Mouse (Mus musculus) MEL (cell line): ENCODE measurements around the gene Chchd4. TPM values are rescaled to one million over a fixed set of nuclear protein-coding genes. Genes with fewer than 3 reads are reported as not detected.

Experiments
- DNase-seq: peaks from one replicate; pipeline ENCODE4 v3.0.0; 2011; ENCODE audit warnings: low read depth, low spot score
- H3K27ac ChIP-seq: 2 replicates; pipeline ENCODE4 v1.5.1; 2012; ENCODE audit warnings: low read depth, mild to moderate bottlenecking, control low read depth, low read length, moderate library complexity; ENCODE audit not compliant: control insufficient read depth
- H3K27me3 ChIP-seq, 2 experiments: fragments of 150-350 bp in 1 of 2; sonication (generic) in 1 of 2; 2 replicates each; pipeline ENCODE4 v1.6.1; 2012; ENCODE audit warnings: low read length in 2 of 2, mild to moderate bottlenecking in 2 of 2, improper control_type of control experiment in 1 of 2, moderate library complexity in 1 of 2; ENCODE audit not compliant: insufficient read depth in 2 of 2, control insufficient read depth in 1 of 2
- H3K36me3 ChIP-seq, 2 experiments: 2 replicates each; pipeline ENCODE4 v1.6.1; 2012 to 2014; ENCODE audit warnings: low read length in 2 of 2, improper control_type of control experiment in 1 of 2, inconsistent platforms in 1 of 2, mild to moderate bottlenecking in 1 of 2; ENCODE audit not compliant: insufficient read depth in 2 of 2, control insufficient read depth in 1 of 2
- H3K4me1 ChIP-seq, 2 experiments: fragments of 150-350 bp in 1 of 2; sonication (generic) in 1 of 2; 2 replicates each; pipeline ENCODE4 v1.6.1; 2012; ENCODE audit warnings: low read length in 2 of 2, improper control_type of control experiment in 1 of 2, mild to moderate bottlenecking in 1 of 2; ENCODE audit not compliant: insufficient read depth in 2 of 2, control insufficient read depth in 1 of 2
- H3K4me3 ChIP-seq, 2 experiments: fragments of 150-350 bp in 1 of 2; sonication (generic) in 1 of 2; 2 replicates each; pipeline ENCODE4 v1.5.1; 2012; ENCODE audit warnings: low read depth in 2 of 2, low read length in 2 of 2, mild to moderate bottlenecking in 2 of 2, moderate library complexity in 2 of 2, control low read depth in 1 of 2, improper control_type of control experiment in 1 of 2; ENCODE audit not compliant: control insufficient read depth in 1 of 2, insufficient read depth in 1 of 2
- H3K79me2 ChIP-seq: 2 replicates; pipeline ENCODE4 v1.6.1; 2012; ENCODE audit warnings: mild to moderate bottlenecking, low read length, moderate library complexity; ENCODE audit not compliant: control insufficient read depth, poor library complexity, insufficient read depth
- H3K9ac ChIP-seq: 2 replicates; pipeline ENCODE4 v1.6.1; 2012; ENCODE audit warnings: low read depth, mild to moderate bottlenecking, control low read depth, low read length, moderate library complexity; ENCODE audit not compliant: control insufficient read depth, poor library complexity, severe bottlenecking
- H3K9me3 ChIP-seq: fragments of 150-350 bp; sonication (generic); replicated peaks from 2 replicates; pipeline ENCODE4 v1.6.1; 2012; ENCODE audit warnings: mild to moderate bottlenecking, low read length, improper control_type of control experiment, moderate library complexity; ENCODE audit not compliant: insufficient read depth
- BHLHE40 ChIP-seq: IDR thresholded peaks from 2 replicates; pipeline ENCODE4 v1.6.1; 2012; ENCODE audit warnings: low read depth, mild to moderate bottlenecking, inconsistent platforms, low read length, improper control_type of control experiment, borderline replicate concordance
- CHD2 ChIP-seq: IDR thresholded peaks from 2 replicates; pipeline ENCODE4 v1.6.1; 2011; ENCODE audit warnings: low read length, improper control_type of control experiment
- ELF1 ChIP-seq: IDR thresholded peaks from 2 replicates; pipeline ENCODE4 v1.6.1; 2014; ENCODE audit warnings: low read depth, mild to moderate bottlenecking, inconsistent platforms, low read length, improper control_type of control experiment, moderate library complexity
- ETS1 ChIP-seq: IDR thresholded peaks from 2 replicates; pipeline ENCODE4 v1.6.1; 2012; ENCODE audit warnings: low read depth, mild to moderate bottlenecking, inconsistent platforms, low read length, improper control_type of control experiment, moderate library complexity
- GATA1 ChIP-seq: IDR thresholded peaks from 2 replicates; pipeline ENCODE4 v1.6.1; 2011; ENCODE audit warnings: low read depth, low read length, improper control_type of control experiment
- JUND ChIP-seq: IDR thresholded peaks from 2 replicates; pipeline ENCODE4 v1.6.1; 2011; ENCODE audit warnings: low read depth, mild to moderate bottlenecking, improper control_type of control experiment, low read length
- KAT2A ChIP-seq: conservative IDR thresholded peaks from 2 replicates; pipeline ENCODE4 v1.6.1; 2012; ENCODE audit warnings: low read depth, low read length, improper control_type of control experiment, inconsistent platforms
- MEF2A ChIP-seq: IDR thresholded peaks from 2 replicates; pipeline ENCODE4 v1.6.1; 2014; ENCODE audit warnings: low read depth, mild to moderate bottlenecking, inconsistent platforms, low read length, improper control_type of control experiment; ENCODE audit not compliant: poor library complexity, insufficient replicate concordance, severe bottlenecking; ENCODE audit errors: extremely low read depth
- NRF1 ChIP-seq: IDR thresholded peaks from 2 replicates; pipeline ENCODE4 v1.6.1; 2014; ENCODE audit warnings: low read depth, mild to moderate bottlenecking, inconsistent platforms, low read length, improper control_type of control experiment, moderate library complexity; ENCODE audit not compliant: poor library complexity, insufficient read depth, severe bottlenecking
- POLR2A ChIP-seq, 2 experiments: IDR thresholded peaks; 2 replicates each; pipeline ENCODE4 v1.6.1; 2011 to 2012; ENCODE audit warnings: low read length in 2 of 2, mild to moderate bottlenecking in 2 of 2, control low read depth in 1 of 2, improper control_type of control experiment in 1 of 2, low read depth in 1 of 2, moderate library complexity in 1 of 2; ENCODE audit not compliant: control insufficient read depth in 1 of 2, insufficient read depth in 1 of 2, poor library complexity in 1 of 2
- POLR2AphosphoS2 ChIP-seq: IDR thresholded peaks from 2 replicates; pipeline ENCODE4 v1.6.1; 2011; ENCODE audit warnings: low read length, improper control_type of control experiment
- POLR2AphosphoS5 ChIP-seq: IDR thresholded peaks from 2 replicates; pipeline ENCODE4 v1.6.1; 2012; ENCODE audit warnings: low read depth, borderline replicate concordance, mild to moderate bottlenecking, inconsistent platforms, low read length, moderate library complexity, mixed read lengths
- SIN3A ChIP-seq: IDR thresholded peaks from 2 replicates; pipeline ENCODE4 v1.6.1; 2012; ENCODE audit warnings: low read length, improper control_type of control experiment, inconsistent platforms
- TAL1 ChIP-seq: IDR thresholded peaks from 2 replicates; pipeline ENCODE4 v1.6.1; 2012; ENCODE audit warnings: mild to moderate bottlenecking, inconsistent platforms, low read length, moderate library complexity, mixed read lengths
- TBP ChIP-seq: IDR thresholded peaks from 2 replicates; pipeline ENCODE4 v1.8.0; 2011; ENCODE audit warnings: low read depth, low read length, improper control_type of control experiment
- UBTF ChIP-seq: IDR thresholded peaks from 2 replicates; pipeline ENCODE4 v1.6.1; 2012; ENCODE audit warnings: low read depth, mild to moderate bottlenecking, inconsistent platforms, low read length, improper control_type of control experiment, moderate library complexity, borderline replicate concordance; ENCODE audit not compliant: insufficient read depth
- ZC3H11A ChIP-seq: IDR thresholded peaks from 2 replicates; pipeline ENCODE4 v1.6.1; 2012; ENCODE audit warnings: low read depth, mild to moderate bottlenecking, inconsistent platforms, low read length, improper control_type of control experiment
- polyA plus RNA-seq, 2 experiments: library from polyadenylated mRNA; stranded (reverse) in 1 of 2; unstranded in 1 of 2; fragments of >175 nt in 1 of 2; fragments of >200 nt in 1 of 2; gene quantifications; 2 replicates each; pipeline versions ENCODE4 v1.2.1 to v1.2.4; 2012; ENCODE audit warnings: low replicate concordance in 2 of 2, low read depth in 1 of 2; ENCODE audit not compliant: insufficient read length in 2 of 2, insufficient read depth in 1 of 2, missing spikeins in 1 of 2
- total RNA-seq: library from RNA; depleted of rRNA; stranded (reverse); fragments of 300-350 nt; gene quantifications from 2 replicates; pipeline ENCODE4 v1.2.3, GENCODE M21; 2012

Gene Chchd4
- total and polyA plus RNA-seq, 3 experiments = 38.5 to 54.8 TPM; not detected in 1

DNA sequence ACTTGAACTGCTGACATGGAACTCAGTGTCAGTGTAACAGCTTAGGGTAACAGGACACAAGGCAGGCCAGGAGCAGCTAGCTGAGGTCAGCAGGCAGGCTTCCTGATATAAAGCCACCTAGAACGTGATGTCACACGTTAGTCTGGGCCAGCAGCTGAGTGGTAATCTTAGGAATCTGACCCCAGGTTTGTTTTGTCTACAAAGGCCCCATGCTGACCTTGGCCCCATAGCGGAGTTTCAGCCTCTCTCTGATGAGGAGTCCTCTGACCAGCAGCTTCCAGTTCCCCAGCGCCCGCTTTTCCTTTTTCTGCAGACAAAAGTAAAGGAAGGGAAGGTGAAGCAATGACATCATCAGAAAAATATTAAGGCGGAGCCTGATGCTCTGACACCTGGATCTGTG is 17.7 kb upstream of the Chchd4 start:
- Histone ChIP-seq H3K9ac (no peak overlapping the region), H3K79me2 (no peaks in the 10 kb centered on the region), H3K9me3 (no peaks in the 10 kb centered on the region), H3K27me3 (no peaks in the 10 kb centered on the region), H3K4me3 (no peak overlapping the region), H3K4me1 (no peaks in the 10 kb centered on the region), H3K27ac (no peak overlapping the region), H3K36me3 (no peaks in the 10 kb centered on the region; a peak in 1 of 4 replicates)
- no peak for DNase-seq
- TF ChIP-seq ELF1 = no peak
- TF ChIP-seq TBP = no peak
- no peak for TF ChIP-seq ZC3H11A
- no peak for TF ChIP-seq CHD2
- no peak for TF ChIP-seq POLR2AphosphoS5
- TF ChIP-seq GATA1 = no peak
- TF ChIP-seq POLR2AphosphoS2 = no peak
- TF ChIP-seq UBTF = no peak

DNA sequence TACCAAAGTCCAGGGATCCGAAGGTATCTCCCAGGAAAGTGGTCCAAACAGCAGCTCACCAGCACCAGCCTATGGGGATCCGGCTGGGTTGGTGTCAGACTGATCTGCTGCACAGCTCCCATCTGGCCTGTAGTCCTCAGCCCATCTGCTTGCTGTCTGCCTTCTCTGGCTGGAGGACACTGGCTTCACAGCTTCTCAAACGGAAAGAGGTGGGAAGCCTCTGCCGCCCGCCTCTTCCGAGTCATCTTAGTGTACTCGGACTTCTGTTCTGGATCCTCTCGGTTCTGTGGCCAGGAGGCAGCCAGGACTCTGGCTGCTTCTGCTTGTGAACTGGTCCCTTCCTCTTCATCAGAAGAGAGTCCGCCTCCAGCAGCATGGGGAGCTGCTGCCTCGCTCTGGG is 16.5 kb upstream of the Chchd4 start:
- no peaks in the 10 kb centered on the region for H3K4me1 ChIP-seq
- H3K27ac ChIP-seq = no peak overlapping the region
- DNase-seq = no peak
- H3K36me3 ChIP-seq = no peaks in the 10 kb centered on the region; a peak in 1 of 4 replicates
- no peaks in the 10 kb centered on the region for H3K27me3 ChIP-seq
- no peak overlapping the region for H3K4me3 ChIP-seq
- no peaks in the 10 kb centered on the region for H3K79me2 ChIP-seq
- TF ChIP-seq TAL1 (no peak), KAT2A (no peak), BHLHE40 (no peak), MEF2A (no peak), ETS1 (no peak), GATA1 (no peak), SIN3A (no peak)
- H3K9ac ChIP-seq = no peak overlapping the region
- no peaks in the 10 kb centered on the region for H3K9me3 ChIP-seq

DNA sequence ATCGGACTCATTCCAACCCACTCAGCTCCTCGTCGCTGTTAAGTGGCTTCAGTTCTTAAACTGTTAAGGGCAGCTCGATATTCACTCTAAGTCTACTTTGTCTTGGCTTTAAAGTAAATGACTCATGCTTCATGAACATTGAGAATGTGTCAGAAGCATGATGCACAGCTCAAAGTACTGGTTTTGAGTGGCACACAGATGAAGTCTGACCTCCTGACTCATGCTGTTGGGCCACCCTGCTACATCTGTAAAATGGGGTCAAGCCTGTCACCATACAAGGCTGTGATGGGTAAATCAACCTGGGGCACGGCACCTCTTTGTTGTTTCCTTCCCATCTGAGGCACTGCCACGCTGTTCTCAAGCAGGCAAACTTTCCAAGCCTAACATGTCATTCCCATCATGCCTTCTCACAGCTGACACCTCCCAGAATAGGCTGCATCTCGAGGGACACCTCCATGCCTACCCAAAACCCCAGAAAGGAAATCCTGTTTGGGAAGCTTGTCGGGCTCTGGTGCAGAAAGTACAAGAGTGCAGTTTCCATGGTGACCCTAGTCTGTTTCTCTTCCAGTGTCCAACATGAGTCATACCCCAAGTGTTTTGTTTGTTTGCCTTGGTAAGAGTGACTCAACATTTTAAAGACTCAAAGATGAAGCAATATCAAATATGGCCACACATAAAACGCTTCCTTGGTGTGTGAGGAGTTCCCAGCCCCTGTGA is 15.3 kb upstream of the Chchd4 start:
- Histone ChIP-seq H3K27me3 (no peaks in the 10 kb centered on the region), H3K9ac (no peak overlapping the region), H3K79me2 (no peaks in the 10 kb centered on the region), H3K27ac (no peak overlapping the region), H3K4me1 (no peaks in the 10 kb centered on the region), H3K36me3 (no peaks in the 10 kb centered on the region; a peak in 1 of 4 replicates), H3K4me3 (no peak overlapping the region), H3K9me3 (no peaks in the 10 kb centered on the region)
- peak; percentile 54 for DNase-seq
- TF ChIP-seq NRF1 = no peak
- no peak for TF ChIP-seq BHLHE40
- TF ChIP-seq UBTF = no peak
- 0 out of 2 replicates have a peak, but pooled peaks have one; percentile 17 for TF ChIP-seq JUND
- TF ChIP-seq POLR2A (IDR thresholded peaks at IDR 0.05; ENCODE audit: control insufficient read depth in 1 of 2, insufficient read depth in 1 of 2, low read depth in 1 of 2, low read length in 2 of 2, poor library complexity in 1 of 2) = no peak
- 0 out of 2 replicates have a peak, but pooled peaks have one; percentile 15 for TF ChIP-seq ETS1
